Comparison of ENCODE assay signal across 9 mouse cellular contexts in the genomic region with DNA sequence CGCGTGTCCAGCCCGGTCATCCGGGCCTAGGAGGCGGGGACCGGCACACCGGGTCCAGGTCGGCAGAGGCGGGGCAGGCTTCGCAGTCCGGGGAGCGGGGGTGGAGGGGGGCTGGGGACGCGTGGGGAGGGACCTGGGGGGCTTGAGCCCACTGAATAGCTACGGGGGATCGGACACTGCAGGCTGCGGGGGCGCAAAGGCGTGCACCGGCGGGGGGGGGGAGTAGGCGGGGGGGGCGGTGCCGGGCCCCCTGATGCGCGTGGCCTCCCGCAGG. TPM values are rescaled to one million over a fixed set of nuclear protein-coding genes. Genes with fewer than 3 reads are reported as not detected.
DNase-seq lines count a peak whose midpoint lies in the region; ATAC-seq and TF ChIP-seq lines count a peak whose summit lies in the region.
"Had no signal": no experiment of that assay in that cellular context is flagged by ENCODE, and none has a peak within 500 bp of the region (broad histone marks: within the 10 kb centered on the region; RNA-seq: fewer than 3 reads in every experiment).

No protein-coding gene starts in this region.

- peak overlapping the region; percentile 98 for H3K4me2 ChIP-seq in heart, embryonic 14.5 days (ENCODE audit: low read length)
- peak overlapping the region; percentile 67 for H3K4me2 ChIP-seq in forebrain, postnatal 0 days (ENCODE audit: low read depth)
- H3K4me2 ChIP-seq in liver, embryonic 16.5 days (ENCODE audit: low read depth, low read length) = peak overlapping the region; percentile 67

- no peak for DNase-seq in heart, adult 18-20 months
- DNase-seq in ES-E14 (ENCODE audit: low read depth, low spot score) (no peak), adipocyte (ENCODE audit: low spot score) (no peak)
- DNase-seq in forebrain, postnatal 0 days = no peak
- no peak for DNase-seq in adrenal gland, adult 18-20 months (ENCODE audit: low spot score in 2 of 2)
- DNase-seq in thymus, postnatal 14 days = no peak

- 0% methylated on average over 16 of the region's 27 CpGs for WGBS in heart, embryonic 14.5 days
- WGBS in forebrain, postnatal 0 days = 0% methylated on average over 16 of the region's 27 CpGs
- WGBS in liver, embryonic 16.5 days (ENCODE audit: insufficient replicate concordance) = 0% methylated on average over 5 of the region's 27 CpGs

- H3K36me3 ChIP-seq in heart, embryonic 14.5 days (ENCODE audit: control insufficient read depth, insufficient read depth, low read length) = no peaks in the 10 kb centered on the region
- H3K36me3 ChIP-seq in ES-E14 (ENCODE audit: control insufficient read depth, insufficient read depth, low read length, poor library complexity, severe bottlenecking) = no peaks in the 10 kb centered on the region
- H3K36me3 ChIP-seq in forebrain, postnatal 0 days (ENCODE audit: insufficient read depth) = no peaks in the 10 kb centered on the region
- no peaks in the 10 kb centered on the region for H3K36me3 ChIP-seq in liver, embryonic 16.5 days (ENCODE audit: control insufficient read depth, insufficient read depth)

- no peak overlapping the region for H3K27ac ChIP-seq in heart, embryonic 14.5 days (replicated peaks in 1 of 2; ENCODE audit: control insufficient read depth in 1 of 2, insufficient read depth in 1 of 2, low read depth in 2 of 2, low read length in 2 of 2)
- no peak overlapping the region for H3K27ac ChIP-seq in ES-E14 (ENCODE audit: insufficient read depth, low read depth, low read length, poor library complexity, severe bottlenecking)
- no peak overlapping the region for H3K27ac ChIP-seq in forebrain, postnatal 0 days (ENCODE audit: low read depth, low read length)
- no peak overlapping the region for H3K27ac ChIP-seq in liver, embryonic 16.5 days (ENCODE audit: low read length)

- TF ChIP-seq CTCF in forebrain, postnatal 0 days (IDR thresholded peaks at IDR 0.05; ENCODE audit: low read depth) = no peak

- H3K4me1 ChIP-seq in heart, embryonic 14.5 days (ENCODE audit: control insufficient read depth in 2 of 2, insufficient read depth in 2 of 2, low read length in 2 of 2) = peaks cover 0 to 13% of the 10 kb centered on the region in 2 experiments; a peak in 3 of 4 replicates
- H3K4me1 ChIP-seq in ES-E14 (ENCODE audit: control insufficient read depth in 2 of 2, insufficient read depth in 2 of 2, low read length in 2 of 2, poor library complexity in 1 of 2) = peaks cover 0 to 4% of the 10 kb centered on the region in 2 experiments; a peak in 1 of 4 replicates
- no peaks in the 10 kb centered on the region for H3K4me1 ChIP-seq in forebrain, postnatal 0 days (ENCODE audit: insufficient read depth)
- H3K4me1 ChIP-seq in liver, embryonic 16.5 days (ENCODE audit: control insufficient read depth, low read depth, low read length) = no peaks in the 10 kb centered on the region; the same call in 1 of the 2 replicates

- H3K27me3 ChIP-seq in heart, embryonic 14.5 days (ENCODE audit: control insufficient read depth, insufficient read depth, low read length) = peaks cover 100% of the 10 kb centered on the region
- peaks cover 88% of the 10 kb centered on the region for H3K27me3 ChIP-seq in forebrain, postnatal 0 days (ENCODE audit: insufficient read depth, low read length)
- peaks cover 99% of the 10 kb centered on the region for H3K27me3 ChIP-seq in liver, embryonic 16.5 days (ENCODE audit: control insufficient read depth, insufficient read depth, low read depth, low read length)

- in situ Hi-C loops in ES-E14 (cut with MboI; ENCODE audit: low sequenced_read_pairs in 2 of 2, unreplicated experiment in 2 of 2) = loop anchor here (5.0 to 10.0 kb wide), 2 partner anchors 33 to 259 kb away; a partner anchor contains a TSS

- H3K9ac ChIP-seq in heart, embryonic 14.5 days (ENCODE audit: low read length) = peak overlapping the region; percentile 62
- H3K9ac ChIP-seq in ES-E14 (ENCODE audit: insufficient read depth, low read depth, low read length, poor library complexity, severe bottlenecking) = no peak overlapping the region
- H3K9ac ChIP-seq in forebrain, postnatal 0 days = no peak overlapping the region
- H3K9ac ChIP-seq in liver, embryonic 16.5 days (ENCODE audit: low read depth, low read length) = no peak overlapping the region; the same call in 1 of the 2 replicates

- ATAC-seq in heart, embryonic 14.5 days (ENCODE audit: insufficient number of reproducible peaks, insufficient read depth, low FRiP score, low read depth) = no peak
- ATAC-seq in forebrain, postnatal 0 days = no peak
- ATAC-seq in liver, embryonic 16.5 days (ENCODE audit: low read depth) = peak; percentile 45
- ATAC-seq: CD4-positive, CD25-positive, alpha-beta regulatory T cell, adult 4 months had no signal

- H3K4me3 ChIP-seq in heart, embryonic 14.5 days (ENCODE audit: control insufficient read depth in 1 of 2, insufficient read depth in 1 of 2, low read depth in 1 of 2, low read length in 2 of 2) = peak overlapping the region; percentile 56 to 63
- peak overlapping the region; percentile 52 to 67 for H3K4me3 ChIP-seq in ES-E14 (ENCODE audit: insufficient read depth in 1 of 2, low read depth in 1 of 2, low read length in 2 of 2, poor library complexity in 1 of 2, severe bottlenecking in 1 of 2)
- H3K4me3 ChIP-seq in forebrain, postnatal 0 days (ENCODE audit: low read depth, low read length) = peak overlapping the region; percentile 36
- peak overlapping the region; percentile 54 for H3K4me3 ChIP-seq in liver, embryonic 16.5 days (ENCODE audit: low read depth, low read length)

- H3K9me3 ChIP-seq in heart, embryonic 14.5 days (ENCODE audit: control insufficient read depth, low read length) = no peaks in the 10 kb centered on the region
- H3K9me3 ChIP-seq in ES-E14 (ENCODE audit: control insufficient read depth, insufficient read depth, low read depth, low read length) = no peaks in the 10 kb centered on the region
- H3K9me3 ChIP-seq in forebrain, postnatal 0 days (ENCODE audit: low read length) = no peaks in the 10 kb centered on the region
- H3K9me3 ChIP-seq in liver, embryonic 16.5 days (replicated peaks; ENCODE audit: control insufficient read depth, low read length) = no peaks in the 10 kb centered on the region

TF ChIP-seq in ES-E14, 5 proteins besides CTCF, POLR2A, EP300 and RAD21:
- no peak for TF ChIP-seq HCFC1 (IDR thresholded peaks at IDR 0.05; ENCODE audit: borderline replicate concordance, insufficient read depth, low read length)
- no peak for TF ChIP-seq ZNF384 (IDR thresholded peaks at IDR 0.05; ENCODE audit: low read depth, low read length)
- no peak for TF ChIP-seq CHD2 (IDR thresholded peaks at IDR 0.05; ENCODE audit: low read depth, low read length)
- TF ChIP-seq MAFK (IDR thresholded peaks at IDR 0.05; ENCODE audit: insufficient read depth, low read depth, low read length) = no peak
- TF ChIP-seq ZC3H11A (IDR thresholded peaks at IDR 0.05; ENCODE audit: borderline replicate concordance, low read depth, low read length) = no peak

RNA-seq across cellular contexts. Expression of a gene that starts 0.3 kb away (rescaled TPM):
- polyA plus RNA-seq in heart, embryonic 14.5 days (2014; fragmentation: Nextera tagmentation; extraction: Ambion mirVana) = 0.80 TPM in 1 of 2 replicates, not detected in the other
- under 1 TPM; 0.15 to 0.31 TPM for total RNA-seq in heart, adult 18-20 months (2021)
- 0.37 and 1.1 TPM in 2 replicates for total RNA-seq in ES-E14 (2012; rRNA removed)
- total RNA-seq in forebrain, postnatal 0 days (2014; rRNA removed) = 1.3 and 2.3 TPM in 2 replicates
- 1.4 and 1.6 TPM in 2 replicates for polyA plus RNA-seq in forebrain, postnatal 0 days (2015; fragmentation: Nextera tagmentation; extraction: Ambion mirVana)
- polyA plus RNA-seq in liver, embryonic 16.5 days (2015; fragmentation: Nextera tagmentation; extraction: Ambion mirVana) = 2.6 and 2.7 TPM in 2 replicates
- under 1 TPM; 0.36 to 0.38 TPM for total RNA-seq in adrenal gland, adult 18-20 months (2021)

RNA-seq across cellular contexts. Expression of a gene that starts 24.3 kb away (rescaled TPM):
- polyA plus RNA-seq in heart, embryonic 14.5 days (2014; fragmentation: Nextera tagmentation; extraction: Ambion mirVana) = 37.4 and 41.1 TPM in 2 replicates
- 10 to 100 TPM; 12.7 to 13.0 TPM for total RNA-seq in heart, adult 18-20 months (2021)
- 31.6 and 35.8 TPM in 2 replicates for total RNA-seq in ES-E14 (2012; rRNA removed)
- total RNA-seq in forebrain, postnatal 0 days (2014; rRNA removed) = 38.7 and 76.5 TPM in 2 replicates
- 30.3 and 33.3 TPM in 2 replicates for polyA plus RNA-seq in forebrain, postnatal 0 days (2015; fragmentation: Nextera tagmentation; extraction: Ambion mirVana)
- 15.6 and 17.0 TPM in 2 replicates for polyA plus RNA-seq in liver, embryonic 16.5 days (2015; fragmentation: Nextera tagmentation; extraction: Ambion mirVana)
- 10 to 100 TPM; 28.4 to 30.6 TPM for total RNA-seq in adrenal gland, adult 18-20 months (2021)

RNA-seq across cellular contexts. Expression of a gene that starts 32.1 kb away (rescaled TPM):
- 5.9 and 6.4 TPM in 2 replicates for polyA plus RNA-seq in heart, embryonic 14.5 days (2014; fragmentation: Nextera tagmentation; extraction: Ambion mirVana)
- 1 to 10 TPM; 1.7 to 1.9 TPM for total RNA-seq in heart, adult 18-20 months (2021)
- total RNA-seq in ES-E14 (2012; rRNA removed) = 0.11 and 0.27 TPM in 2 replicates
- 3.1 and 6.5 TPM in 2 replicates for total RNA-seq in forebrain, postnatal 0 days (2014; rRNA removed)
- polyA plus RNA-seq in forebrain, postnatal 0 days (2015; fragmentation: Nextera tagmentation; extraction: Ambion mirVana) = 2.6 and 2.7 TPM in 2 replicates
- polyA plus RNA-seq in liver, embryonic 16.5 days (2015; fragmentation: Nextera tagmentation; extraction: Ambion mirVana) = 0.04 and 0.08 TPM in 2 replicates
- 1 to 10 TPM; 2.8 to 4.1 TPM for total RNA-seq in adrenal gland, adult 18-20 months (2021)
- polyA plus RNA-seq: CD4-positive, CD25-positive, alpha-beta regulatory T cell, adult 4 months had no signal

RNA-seq across cellular contexts. Expression of a gene that starts 43.9 kb away (rescaled TPM):
- 0.16 and 0.32 TPM in 2 replicates for polyA plus RNA-seq in heart, embryonic 14.5 days (2014; fragmentation: Nextera tagmentation; extraction: Ambion mirVana)
- total RNA-seq in heart, adult 18-20 months (2021) = under 1 TPM; 0.10 to 0.18 TPM
- 0.09 TPM in 1 of 2 replicates, not detected in the other for total RNA-seq in ES-E14 (2012; rRNA removed)
- total RNA-seq in forebrain, postnatal 0 days (2014; rRNA removed) = 0.19 TPM in 1 of 2 replicates, not detected in the other
- polyA plus RNA-seq in forebrain, postnatal 0 days (2015; fragmentation: Nextera tagmentation; extraction: Ambion mirVana) = 0.06 TPM in 1 of 2 replicates, not detected in the other
- polyA plus RNA-seq in liver, embryonic 16.5 days (2015; fragmentation: Nextera tagmentation; extraction: Ambion mirVana) = 0.07 TPM in 1 of 2 replicates, not detected in the other
- total RNA-seq in adrenal gland, adult 18-20 months (2021) = under 1 TPM; 0.26 to 0.27 TPM
- polyA plus RNA-seq: CD4-positive, CD25-positive, alpha-beta regulatory T cell, adult 4 months had no signal
